Mouse (Mus musculus) MEL (cell line): ENCODE measurements around the gene Gm20521.

ENCODE experiments used
- MAFK ChIP-seq: IDR thresholded peaks from 2 replicates; pipeline ENCODE4 v1.6.1; 2011; ENCODE audit warnings: low read depth, mild to moderate bottlenecking, low read length, improper control_type of control experiment, borderline replicate concordance
- POLR2A ChIP-seq, 2 experiments: IDR thresholded peaks; 2 replicates each; pipeline ENCODE4 v1.6.1; 2011 to 2012; ENCODE audit warnings: low read length in 2 of 2, mild to moderate bottlenecking in 2 of 2, control low read depth in 1 of 2, improper control_type of control experiment in 1 of 2, low read depth in 1 of 2, moderate library complexity in 1 of 2; ENCODE audit not compliant: control insufficient read depth in 1 of 2, insufficient read depth in 1 of 2, poor library complexity in 1 of 2
- USF2 ChIP-seq, 2 experiments: IDR thresholded peaks; 2 replicates each; pipeline ENCODE4 v1.6.1; 2011 to 2012; ENCODE audit warnings: improper control_type of control experiment in 2 of 2, low read length in 2 of 2, borderline replicate concordance in 1 of 2, inconsistent platforms in 1 of 2, low read depth in 1 of 2, mild to moderate bottlenecking in 1 of 2; ENCODE audit not compliant: insufficient read depth in 1 of 2

DNA sequence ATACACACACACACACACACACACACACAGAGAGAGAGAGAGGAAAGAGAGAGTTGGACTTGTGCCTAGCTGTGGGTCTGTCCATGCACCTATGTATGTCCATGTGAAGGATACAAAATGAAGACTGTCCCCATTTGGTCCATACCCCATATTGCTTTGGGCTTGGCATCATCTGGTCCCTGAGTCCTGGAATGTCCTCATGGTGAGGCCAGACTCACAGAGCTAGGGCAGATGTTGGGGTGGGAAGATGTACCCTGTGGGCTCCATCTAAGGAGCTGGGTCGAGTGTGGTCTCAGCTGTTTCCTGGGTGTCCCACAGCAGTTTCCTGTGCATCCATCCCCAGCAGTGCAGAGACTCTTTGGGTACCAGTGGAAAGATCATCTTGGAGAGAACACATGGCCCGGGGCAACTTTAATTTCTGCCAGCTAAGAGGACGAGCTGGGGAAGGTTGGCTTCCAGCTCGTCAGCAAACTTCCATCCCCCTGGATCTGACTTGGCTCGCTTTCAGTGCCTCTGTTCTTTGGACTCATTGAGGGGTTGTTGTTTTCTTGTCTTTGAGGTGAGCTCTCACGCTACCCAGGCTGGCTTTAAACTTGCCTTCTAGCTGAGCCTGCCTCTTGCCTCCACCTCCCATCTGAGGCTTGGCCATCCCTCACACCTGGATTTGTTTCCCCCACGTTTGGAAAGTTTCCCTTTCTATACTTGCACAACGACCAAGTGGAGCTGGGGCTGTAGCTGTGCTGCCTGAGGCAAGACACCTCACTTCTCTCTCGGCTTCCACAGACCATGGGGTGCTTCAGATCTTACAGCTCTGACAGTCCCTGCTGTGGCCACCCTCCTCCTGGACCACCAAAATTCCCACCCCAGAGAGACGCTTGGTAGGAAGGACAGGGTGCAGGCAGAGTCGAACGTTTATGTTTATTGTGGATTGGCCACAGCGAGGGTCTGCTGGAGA is 58.1 kb downstream of the Gm20521 start:
- TF ChIP-seq USF2 (IDR thresholded peaks at IDR 0.05; ENCODE audit: borderline replicate concordance in 1 of 2, insufficient read depth in 1 of 2, low read depth in 1 of 2, low read length in 2 of 2) = no peak
- no peak for TF ChIP-seq MAFK
- no peak for TF ChIP-seq POLR2A (IDR thresholded peaks at IDR 0.05; ENCODE audit: control insufficient read depth in 1 of 2, insufficient read depth in 1 of 2, low read depth in 1 of 2, low read length in 2 of 2, poor library complexity in 1 of 2)
